Mouse (Mus musculus): ENCODE measurements around the gene Smdt1.
"Not testable (repeated sequence)": the region's sequence is repeated elsewhere in the genome, so short reads cannot be mapped to it uniquely, and the experiment has no call there.

The Smdt1 gene

DNA sequence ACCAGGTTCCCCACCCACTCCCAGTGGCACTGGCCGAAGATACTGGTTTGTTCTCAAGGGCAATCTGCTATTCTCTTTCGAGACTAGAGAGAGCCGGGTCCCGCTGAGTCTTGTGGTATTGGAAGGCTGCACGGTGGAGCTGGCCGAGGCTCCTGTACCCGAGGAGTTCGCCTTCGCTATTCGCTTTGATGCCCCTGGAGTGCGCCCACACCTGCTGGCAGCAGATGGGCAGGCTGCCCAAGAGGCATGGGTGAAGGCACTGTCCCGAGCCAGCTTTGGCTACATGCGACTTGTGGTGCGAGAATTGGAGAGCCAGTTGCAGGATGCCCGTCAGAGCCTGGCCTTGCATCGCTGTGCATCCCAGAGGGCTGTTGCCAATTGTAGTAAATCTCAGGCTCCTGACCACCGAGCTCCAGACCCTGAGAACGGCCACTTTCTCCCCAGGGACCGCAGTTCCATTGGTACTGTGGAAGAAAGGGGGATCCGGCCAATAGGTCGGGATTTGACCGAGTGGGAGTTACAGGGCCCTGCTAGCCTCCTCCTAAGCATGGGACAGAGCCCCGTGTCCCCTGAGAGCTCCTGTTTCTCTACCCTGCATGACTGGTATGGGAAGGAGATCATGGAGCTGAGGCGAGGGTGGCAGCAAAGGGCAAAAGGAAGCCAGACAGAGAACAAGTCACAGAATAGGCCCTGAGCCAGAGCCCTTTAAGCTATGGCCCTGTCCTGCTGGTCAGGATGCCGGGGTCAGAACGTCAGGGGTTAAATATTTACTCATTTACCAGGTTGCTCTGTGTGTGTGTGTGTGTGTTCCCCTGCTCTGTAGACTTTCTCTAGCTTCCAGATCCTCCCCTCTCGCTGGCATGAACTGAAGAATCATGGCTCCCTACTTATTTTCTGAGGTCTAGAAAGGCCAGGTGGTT, 4.9 kb downstream of the Smdt1 start:
- peak; percentile 46 for DNase-seq

DNA sequence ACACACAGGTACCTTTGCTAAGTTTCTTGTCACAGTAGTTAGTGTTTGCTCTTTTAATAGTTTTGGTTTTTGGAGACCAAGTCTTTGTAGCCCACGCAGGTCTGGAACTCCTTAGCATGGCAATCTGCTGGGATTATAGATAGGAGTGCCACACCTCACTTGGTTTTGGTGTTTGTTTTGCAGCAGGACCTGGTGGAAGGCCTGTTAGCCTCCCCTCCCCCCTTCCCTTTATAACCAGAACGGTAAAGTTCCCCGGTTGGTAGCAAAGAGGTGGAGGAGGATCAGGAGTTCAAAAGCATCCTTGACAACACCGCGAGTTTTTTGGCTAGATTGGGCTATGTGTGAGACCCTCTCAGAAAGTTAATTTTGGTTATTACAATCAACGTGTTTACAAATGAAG, 6.2 kb downstream of the Smdt1 start:
- DNase-seq, result peak; percentile 60

DNA sequence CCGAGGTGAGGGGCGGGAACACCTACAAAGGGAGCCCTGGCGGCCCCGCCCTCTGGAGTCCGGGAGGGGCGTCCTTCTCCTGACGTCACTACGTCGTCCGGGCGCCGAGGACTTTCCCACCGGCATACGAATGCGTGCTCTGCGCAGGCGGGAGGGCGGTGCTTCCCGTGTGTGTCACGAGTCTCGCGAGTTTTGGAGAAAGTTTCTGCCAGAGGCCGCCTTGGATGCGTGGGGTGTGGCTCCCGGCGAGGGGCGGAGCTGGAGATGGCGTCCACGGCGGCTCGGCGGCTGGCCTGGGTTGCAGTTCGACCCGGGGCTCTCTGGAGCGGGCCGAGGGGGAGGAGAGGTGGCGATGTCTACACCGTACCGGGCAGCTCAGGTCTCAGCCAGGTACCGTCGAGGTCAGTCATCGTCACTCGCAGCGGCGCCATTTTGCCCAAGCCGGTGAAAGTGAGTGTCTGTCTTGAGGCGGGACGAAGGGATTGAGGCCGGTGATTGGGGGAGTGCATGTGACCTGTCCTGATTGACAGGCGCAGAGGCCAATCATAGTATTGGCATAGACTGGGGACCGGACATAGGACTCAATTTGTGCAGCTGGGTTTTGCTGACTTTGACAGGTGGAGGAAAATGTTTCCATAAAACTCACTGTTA, 7.2 kb downstream of the Smdt1 start:
- peak; percentile 99 for DNase-seq

DNA sequence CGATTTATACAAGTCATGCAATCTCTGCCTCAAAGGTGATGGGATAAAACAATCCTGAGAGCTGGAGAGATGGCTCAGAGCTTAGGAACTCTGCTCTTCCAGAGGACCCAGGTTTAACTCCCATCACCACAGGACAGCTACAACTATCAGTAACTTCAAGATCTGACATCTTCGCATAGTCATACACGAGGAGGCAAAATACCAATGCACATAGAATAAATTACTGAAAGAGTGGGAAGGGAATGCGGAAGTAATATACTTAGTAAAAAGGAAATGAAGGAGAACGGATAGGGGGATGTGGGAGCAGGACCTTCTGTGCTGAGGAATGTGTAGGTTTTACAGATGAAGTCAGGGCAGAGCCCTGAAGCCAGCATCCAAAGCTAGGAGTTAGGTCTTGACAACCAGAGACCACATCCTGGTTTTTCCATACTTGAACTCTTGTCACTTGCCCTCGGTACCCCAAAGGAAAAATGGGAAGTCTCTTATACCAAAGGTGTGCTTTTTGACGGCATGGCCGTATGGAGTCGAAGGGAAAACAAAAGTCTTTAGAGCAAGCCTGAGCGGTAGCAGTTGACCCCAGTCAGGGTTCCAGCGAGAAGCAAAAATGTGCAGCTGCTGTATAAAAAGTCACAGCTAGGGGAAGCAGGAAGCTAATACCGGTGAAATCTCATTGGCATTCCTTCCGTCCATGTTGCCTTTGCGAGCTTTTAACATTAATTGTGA, 8.0 kb downstream of the Smdt1 start:
- peak; percentile 53 for DNase-seq

DNA sequence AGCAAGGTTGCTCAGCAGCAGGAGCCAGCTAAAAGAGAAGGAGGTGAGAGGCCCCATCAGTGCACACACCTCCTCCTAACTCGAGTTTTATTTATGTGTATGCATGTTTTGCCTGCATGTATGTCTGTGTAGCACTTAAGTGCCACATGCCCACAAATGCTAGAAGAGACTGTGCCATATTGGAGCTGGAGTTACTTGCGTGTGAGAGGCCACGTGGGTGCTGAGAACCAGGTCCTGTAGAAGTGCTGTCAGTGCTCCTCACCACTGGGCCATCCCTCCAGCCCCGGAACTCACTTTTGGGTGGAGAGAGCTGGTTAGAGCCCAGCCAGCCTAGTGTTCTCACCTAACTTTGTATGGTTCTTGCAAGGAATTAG, 8.5 kb downstream of the Smdt1 start:
- no peak for DNase-seq

DNA sequence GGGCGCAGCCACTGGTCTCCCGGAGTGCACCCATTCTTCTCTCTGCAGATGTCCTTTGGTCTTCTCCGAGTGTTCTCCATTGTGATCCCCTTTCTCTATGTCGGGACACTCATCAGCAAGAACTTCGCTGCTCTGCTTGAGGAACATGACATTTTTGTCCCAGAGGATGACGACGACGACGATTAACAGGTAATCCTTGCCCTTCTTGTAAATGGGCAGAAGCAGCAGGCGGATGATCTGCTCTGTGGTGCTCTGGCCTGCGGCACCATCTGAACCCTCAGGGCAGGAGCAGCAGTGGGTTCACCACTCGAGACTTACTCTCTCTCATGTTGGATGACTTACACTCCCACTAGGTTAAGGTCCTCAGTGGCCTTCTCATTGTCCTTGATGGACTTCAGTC, 9.1 kb downstream of the Smdt1 start:
- peak; percentile 35 for DNase-seq

DNA sequence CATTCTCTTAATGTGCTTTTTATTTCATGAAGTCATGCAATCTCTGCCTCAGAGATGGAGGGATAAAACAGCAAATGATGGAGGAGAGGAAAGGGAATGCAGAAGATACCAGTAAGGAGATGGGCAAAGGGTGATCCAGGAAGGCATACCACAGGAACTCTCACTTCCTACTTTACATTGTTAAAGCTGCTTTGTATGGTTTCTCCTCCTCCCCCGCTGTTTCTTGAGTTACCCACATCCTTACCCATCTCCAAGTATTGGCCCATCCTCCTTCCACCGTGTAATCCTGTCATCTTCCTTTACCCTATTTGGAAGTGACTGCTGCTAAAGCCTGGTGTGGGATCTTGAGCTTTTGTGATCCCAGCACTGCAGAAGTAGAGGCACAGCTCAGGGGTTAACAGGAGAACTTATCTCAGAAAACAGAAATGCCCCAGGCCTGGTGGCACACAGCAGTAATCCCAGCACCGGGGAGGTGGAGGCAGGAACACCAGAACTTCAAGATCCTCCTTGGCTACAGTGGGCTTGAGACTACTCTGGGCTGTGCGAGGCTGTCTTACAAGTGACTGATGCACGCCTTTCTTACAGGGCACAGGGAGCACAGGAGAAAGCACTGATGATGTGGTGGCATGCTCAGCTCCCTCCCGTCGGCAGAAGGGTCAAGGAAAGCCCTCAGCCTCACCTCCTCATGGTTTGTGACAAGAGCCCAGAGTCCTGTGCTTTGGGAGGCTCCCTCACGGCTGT, 9.7 kb downstream of the Smdt1 start:
- DNase-seq, result no peak

DNA sequence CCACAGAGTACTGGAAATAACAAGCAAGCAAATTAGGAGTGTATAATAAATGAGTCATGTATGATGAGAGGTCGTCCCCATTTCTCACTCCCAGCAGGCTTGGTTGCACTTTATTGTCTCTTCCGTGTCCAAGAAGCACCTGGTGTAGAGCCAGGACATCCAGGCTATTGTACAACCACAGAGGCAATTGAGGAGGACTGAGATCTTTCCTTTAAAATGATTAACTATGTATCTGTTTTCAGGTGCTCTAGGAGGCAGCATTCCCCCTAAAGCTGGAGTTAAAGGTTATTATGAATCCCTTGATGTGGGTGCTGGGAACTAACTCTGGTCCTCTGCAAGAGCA, 10.2 kb downstream of the Smdt1 start:
- DNase-seq, result no peak

DNA sequence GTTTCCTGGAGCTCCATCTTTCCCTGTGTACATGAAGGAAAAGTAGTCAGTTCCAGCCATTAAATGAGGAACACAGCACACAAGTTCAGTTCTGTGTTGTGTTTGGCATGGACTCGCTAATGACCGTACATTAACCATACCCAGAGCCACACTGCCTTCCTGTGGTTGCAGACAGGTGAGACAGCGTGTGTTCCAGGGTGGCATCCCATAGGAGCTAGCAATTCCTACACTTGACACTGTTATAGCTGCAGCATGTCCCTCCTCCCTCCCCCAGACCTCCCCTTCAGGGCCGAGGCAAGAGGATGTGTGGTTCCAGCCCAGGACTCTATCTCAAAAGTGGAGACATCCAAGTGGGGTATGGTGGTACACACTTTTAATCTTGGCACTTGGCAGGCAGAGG, 11.6 kb downstream of the Smdt1 start:
- no peak for DNase-seq

DNA sequence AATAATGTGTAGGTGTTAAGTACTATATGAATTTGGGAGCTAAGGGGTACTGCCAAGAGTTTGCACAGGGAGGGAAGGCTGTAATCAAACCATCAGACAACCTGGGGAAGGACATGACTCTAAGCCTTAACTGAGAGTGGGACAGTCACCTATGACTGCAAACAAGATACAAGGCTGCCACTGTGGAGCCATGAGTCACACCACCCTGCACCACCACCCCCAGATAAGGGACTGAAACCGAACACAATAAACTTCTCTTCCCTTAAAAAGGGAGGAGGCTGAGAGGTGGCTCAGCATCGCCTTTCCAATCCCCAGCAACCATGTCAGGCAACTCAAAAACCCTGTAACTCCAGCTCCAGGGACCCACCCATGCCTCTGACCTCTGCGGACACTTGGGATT, 12.7 kb downstream of the Smdt1 start:
- DNase-seq, result no peak

DNA sequence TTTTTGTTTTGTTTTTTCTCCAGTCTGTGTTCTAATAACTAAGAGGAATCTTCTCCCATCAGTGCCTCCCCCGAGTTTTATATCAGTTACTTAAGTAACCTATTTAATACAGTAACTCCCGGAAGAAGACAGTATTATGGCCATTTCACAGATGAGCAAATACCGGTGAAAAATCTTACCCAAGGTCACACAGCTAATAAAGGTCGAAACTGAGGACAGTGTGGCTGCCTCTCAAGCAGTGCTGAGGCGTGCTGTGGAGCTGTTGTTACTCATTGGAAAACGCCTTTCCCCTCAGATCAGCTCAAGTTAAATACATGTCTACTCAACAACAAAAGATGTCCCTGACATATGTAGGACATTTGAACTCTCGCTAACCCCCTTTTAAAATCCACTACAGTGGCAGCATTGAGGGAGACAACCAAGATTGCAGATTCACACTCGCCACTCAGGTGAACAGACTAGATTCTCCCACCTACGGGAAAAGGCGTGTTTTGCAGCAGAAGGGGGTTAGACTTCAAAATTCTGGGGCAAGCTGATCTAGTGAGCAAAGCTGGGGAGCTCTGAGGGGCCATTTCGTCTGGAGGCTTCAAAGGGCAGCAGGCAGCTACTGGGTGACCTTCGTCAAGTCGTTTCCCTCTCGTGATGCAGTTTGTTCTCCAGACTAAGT, 14.5 kb downstream of the Smdt1 start:
- no peak for DNase-seq

DNA sequence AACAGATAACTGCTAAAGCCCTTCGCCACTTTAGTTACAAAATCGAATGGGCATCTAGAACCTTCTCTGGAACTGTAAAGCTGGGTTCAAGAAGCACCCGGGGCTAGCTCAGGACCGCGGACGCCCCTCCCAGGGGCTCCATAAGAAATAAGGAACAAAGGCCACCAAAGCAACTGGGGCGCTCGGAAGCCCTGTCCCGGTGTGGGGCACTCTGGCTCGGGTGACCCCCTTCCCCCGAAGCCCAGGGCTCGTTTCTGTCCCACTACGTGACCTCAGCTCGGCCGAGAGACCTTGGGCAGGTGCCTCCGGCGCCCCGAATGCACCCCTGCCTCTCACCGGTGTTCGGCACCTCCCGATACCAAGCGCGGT, 15.0 kb downstream of the Smdt1 start:
- no peak for DNase-seq

DNA sequence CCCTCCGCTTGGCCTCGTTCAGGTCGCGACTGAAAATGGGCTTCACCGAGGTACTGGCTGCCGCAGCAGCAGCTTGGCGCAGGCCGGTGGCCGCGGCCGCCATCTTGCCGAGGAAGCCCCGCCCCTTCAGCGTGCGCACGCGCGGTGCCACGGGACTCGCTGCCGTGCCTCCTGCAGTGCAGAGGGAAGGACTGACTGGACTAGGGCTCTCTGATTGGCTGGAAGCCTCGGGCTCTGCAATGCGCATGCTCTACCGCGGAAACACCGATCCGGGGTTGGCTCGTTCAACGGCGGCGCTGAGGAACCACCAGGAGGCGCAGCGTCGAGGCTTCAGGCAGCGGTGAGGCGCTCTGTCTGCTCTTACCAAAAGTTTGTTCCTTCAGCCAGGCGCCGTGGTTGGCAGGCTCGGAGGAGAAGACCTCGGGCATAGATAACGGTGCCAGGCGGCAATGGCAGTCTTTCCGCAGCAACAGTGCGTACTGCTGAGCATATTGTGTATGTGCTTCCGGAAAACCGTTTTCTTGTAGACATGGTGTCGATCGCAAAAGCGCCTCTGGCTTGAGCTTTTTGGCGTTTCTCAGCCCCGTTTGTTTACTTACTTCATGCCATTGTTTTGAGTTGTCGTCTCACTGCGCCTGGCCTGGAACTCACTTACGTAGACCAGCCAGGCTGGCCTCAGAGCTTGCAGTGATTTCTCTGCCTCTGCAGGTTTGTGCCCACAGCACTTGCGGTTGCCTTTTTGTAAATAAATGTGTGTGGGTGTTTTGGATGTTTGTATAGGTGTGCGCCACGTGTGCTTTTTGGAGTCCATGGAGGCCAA, 15.6 kb downstream of the Smdt1 start, which contains the start of gene Ndufa6:
Gene Ndufa6, minus strand, starts transcription at position 197 of the 820 bp plus-strand sequence.
- peak; percentile 98 for DNase-seq

DNA sequence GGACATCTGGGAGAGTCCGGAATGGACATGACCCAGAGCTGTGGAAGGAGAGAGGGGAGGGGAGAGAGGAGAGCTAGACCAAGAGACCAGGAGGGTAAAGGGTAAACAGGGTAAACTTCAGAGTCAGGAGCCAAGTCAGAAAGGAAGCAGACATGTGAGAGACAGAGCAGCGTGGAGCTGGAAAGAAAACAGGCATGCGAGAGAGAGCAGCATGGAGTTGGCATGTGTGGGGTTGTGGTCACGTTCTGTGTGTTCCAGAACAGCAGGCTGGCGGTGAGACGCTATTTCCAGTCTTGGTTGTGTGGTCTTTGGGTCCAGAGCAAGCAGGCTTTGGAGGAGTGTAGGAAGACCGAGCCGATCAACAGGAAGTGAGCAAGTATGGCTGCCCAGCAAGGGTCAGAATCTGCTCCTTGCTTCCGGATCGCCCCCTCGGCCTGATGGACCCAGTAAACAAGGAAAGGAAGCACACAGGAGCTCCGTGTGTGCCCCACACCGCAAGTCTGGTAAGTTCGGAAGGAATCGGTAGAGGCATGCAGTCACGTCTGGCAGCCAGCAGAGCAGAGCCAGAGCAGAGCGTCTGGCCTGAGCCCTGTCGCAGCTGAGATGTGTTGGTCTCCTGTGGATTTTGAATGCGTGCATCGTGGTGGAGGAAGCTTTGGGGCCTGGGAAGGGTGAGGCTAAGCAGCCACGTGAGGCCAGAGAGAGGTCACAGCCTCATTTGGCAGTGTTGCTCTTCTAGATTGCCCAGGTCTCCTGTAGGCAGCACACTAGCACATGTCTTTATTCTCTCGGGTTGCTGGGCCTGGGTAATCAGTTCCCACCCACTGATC, 19.9 kb downstream of the Smdt1 start:
- no peak for DNase-seq

DNA sequence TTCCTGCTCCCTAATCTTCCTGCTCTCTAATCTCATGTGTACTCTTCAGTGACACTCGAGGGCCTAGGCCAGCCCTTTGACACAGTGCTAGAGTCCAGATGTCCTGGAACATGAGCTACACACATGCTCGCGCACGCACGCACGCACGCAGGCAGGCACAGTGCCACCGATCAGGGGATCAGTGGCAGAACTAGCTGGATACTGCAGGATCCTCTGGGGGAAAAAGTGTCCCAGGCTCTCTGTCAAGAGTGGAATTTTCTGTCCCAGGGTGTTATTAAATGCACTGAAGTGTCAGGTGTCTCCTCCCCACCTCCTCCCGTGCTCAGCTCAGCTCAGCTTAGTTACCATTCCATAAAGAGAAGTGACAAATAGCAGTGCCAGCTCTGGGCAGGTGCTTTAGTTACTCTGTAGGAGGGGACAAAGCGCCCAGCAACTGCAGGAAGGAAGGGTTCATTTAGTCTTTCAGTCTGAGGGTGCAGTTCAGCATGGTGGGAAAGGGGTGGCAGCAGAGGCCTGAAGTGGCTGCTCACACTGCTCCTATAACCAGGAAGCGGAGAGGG, 22.8 kb downstream of the Smdt1 start:
- DNase-seq, result no peak

DNA sequence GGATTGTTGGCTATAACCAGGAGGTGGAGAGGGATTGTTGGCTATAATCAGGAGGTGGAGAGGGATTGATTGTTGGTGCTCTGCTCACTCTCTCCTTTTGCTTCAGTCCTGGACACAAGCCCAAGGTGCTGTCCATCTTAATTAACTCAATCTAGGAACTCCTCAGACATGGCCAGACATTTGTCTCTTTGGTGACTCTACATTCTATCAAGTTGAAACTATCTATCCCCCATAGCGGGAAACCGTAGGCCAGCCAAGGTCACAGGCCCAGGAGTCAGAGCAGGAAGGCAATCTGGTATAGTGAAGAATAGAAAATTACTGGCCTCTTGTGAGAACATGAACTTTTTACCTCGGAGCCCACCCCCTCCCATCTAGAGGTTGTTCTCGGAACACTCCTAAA, 23.5 kb downstream of the Smdt1 start:
- DNase-seq, result no peak

DNA sequence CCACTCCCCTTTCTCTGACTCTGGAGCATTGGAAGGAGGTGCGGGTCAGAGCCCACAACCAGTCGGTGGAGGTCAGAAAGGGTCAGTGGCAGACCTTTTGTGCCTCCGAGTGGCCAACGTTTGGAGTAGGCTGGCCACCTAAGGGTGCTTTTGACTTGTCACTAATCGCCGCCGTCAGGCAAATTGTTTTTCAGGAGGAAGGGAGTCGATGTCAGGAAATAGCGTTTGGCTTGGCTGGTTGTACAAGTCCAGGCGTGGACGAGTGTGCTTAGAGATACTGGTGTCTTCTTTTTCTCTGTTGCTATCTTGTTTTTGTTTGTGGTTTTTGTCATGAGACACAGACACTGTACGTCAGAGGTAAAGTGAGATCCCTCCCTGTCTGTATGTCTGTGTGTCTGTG, 25.0 kb downstream of the Smdt1 start:
- not testable (repeated sequence) for DNase-seq

DNA sequence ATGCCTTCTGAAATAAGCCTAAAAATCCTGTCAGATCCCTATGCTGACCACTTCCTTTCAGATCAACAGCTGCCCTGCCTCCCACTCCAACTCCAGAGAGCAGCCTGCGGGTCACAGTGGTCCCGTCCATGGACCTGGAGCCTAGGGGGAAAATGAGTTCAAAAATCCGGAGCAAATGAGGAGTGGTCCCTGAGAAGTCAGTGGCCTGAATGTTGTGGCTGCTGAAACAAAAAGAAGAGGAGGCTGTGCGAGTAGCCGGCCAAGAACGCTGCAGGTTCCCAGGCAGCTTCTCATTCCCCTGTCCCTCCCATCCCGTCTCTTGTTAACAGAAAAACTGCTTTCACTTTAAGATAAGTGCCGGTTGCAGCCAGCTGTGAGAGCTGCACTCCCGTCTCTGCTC, 25.8 kb downstream of the Smdt1 start:
- not testable (repeated sequence) for DNase-seq

DNA sequence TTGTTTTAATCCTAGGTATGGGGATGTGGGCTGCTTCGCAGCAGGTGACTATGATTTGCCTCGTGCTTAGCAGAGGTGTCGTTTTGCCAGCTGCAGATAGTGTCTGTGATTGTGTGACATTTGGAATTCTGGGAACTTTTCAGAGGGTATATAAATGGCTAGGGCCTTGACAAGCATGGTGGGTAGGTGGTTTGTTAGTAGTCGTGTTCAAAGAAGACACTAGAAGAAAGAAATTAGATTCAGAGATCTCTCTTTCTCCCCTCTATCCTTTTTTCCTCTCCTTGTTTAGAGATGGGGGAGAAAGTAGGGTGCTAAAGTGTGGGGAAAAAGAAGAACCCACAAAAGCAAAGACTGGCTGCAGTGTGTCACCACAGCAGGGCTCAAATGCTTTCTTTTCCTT, 29.4 kb downstream of the Smdt1 start:
- DNase-seq, result no peak

DNA sequence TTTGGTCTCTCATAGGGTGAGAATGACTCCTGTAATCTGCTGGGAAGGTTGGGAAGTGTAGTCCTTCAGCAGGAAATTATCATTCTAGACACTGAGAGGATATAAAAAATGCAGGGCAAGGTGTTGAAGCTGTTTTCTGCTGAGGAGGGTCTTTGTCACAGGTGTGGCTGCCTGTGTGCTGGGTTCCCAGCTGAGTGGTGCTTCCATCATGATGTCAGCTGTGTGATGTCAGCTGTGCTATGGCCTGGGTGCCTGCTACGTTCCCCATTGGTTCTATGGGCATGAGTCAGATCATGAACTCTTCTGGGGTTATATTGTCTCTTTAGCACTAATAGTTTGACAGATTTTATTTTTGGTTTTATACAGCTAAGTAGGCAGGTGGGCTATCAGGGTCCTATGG, 30.1 kb downstream of the Smdt1 start:
- no peak for DNase-seq

Measured in cerebellum, adult 9-10 months (tissue).